Mouse (Mus musculus) ES-Bruce4 (cell line): ENCODE measurements at regions not wholly inside any gene's neighbourhood (a gene's known extent, or its start where the extent isn't known, plus 50 kb on each side); places are given as distances from the start of the nearest gene placed in this dataset.

Source experiments
- CTCF ChIP-seq: IDR thresholded peaks from one replicate; pipeline ENCODE4 v1.8.1; 2011; ENCODE audit warnings: low read depth, low read length
- POLR2A ChIP-seq: IDR thresholded peaks from one replicate; pipeline ENCODE4 v1.8.1; 2011; ENCODE audit warnings: low read length; ENCODE audit not compliant: insufficient read depth

DNA sequence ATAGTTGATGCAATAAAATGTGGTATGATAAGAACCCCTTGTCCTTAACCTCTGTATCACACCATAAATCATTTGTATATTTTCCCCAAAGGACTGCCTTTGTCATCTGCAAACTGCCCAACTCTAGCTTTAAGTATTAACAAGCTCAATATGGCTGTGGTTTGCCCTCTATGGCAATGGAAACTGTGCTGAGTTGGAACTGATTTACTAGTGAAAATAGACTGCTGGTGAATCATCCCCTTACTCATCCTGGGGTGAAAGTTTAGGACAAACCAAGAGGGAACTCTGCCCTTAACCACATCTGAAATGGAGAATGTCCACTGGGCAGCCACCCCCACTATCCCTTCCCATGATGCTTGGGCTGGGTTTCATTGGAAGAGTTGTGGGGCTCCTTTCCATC lies 346.1 kb upstream of the Gm26657 start:
- TF ChIP-seq POLR2A (no peak), CTCF (no peak)
